Mouse (Mus musculus) olfactory bulb, adult 2 months (tissue): Measurements from ENCODE around the gene Tpcn1.

Source experiments
- CTCF ChIP-seq: fragments of 200-500 bp; IDR thresholded peaks from 2 replicates; pipeline ENCODE4 v1.5.1; 2012; ENCODE audit warnings: low read depth, mild to moderate bottlenecking, low read length, moderate library complexity; ENCODE audit not compliant: insufficient read depth
- POLR2A ChIP-seq: fragments of 200-500 bp; IDR thresholded peaks from 2 replicates; pipeline ENCODE4 v1.6.1; 2012; ENCODE audit warnings: mild to moderate bottlenecking, low read depth, low read length, moderate library complexity; ENCODE audit not compliant: insufficient read depth

- no peak for TF ChIP-seq CTCF
- TF ChIP-seq POLR2A = no peak
Observed at GRCm38 (mm10) chr5:120627515-120628300, 39.2 kb upstream of the Tpcn1 start.
